Mouse (Mus musculus) cerebellum, adult 11-12 months (tissue): ENCODE data around the gene Dcaf17.

Experiments used
- DNase-seq: peaks from one replicate; pipeline ENCODE4 v3.0.0; 2022

Dcaf17 gene

DNA sequence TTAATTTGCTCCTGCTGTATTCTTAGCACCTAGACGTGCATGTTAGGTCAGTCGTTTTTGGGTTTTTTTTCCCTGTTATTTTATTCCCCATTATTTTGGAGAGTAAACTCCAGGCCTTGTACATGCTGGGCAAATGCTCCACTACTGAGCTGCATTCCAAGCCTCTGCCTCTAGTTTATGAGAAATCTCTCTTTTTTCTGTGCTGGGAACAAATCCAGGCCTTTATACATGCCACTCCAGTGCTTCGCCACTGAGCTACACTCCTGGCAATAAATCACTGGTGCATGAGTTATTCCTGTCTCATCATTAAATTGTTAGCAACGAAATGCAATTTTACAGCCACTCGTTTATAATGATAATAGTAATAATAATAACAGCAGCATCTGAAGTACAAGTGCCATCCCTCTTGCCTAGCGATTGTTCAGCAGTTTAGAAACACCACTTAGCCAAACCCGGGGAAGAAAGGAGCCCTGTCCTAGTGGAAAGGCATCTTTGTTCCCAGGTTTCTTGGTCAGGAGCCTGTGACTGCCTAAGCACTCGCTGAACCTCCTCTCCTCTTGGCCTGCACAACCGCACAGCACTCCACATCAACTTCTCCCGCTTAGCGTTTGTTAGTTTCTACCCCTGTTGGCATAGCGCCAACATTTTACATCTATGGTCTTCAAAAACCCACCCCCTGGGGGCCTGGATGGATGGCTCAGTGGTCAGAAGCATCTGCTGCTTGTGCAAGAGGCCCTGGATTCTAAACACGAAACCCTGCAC, 67.3 kb downstream of the Dcaf17 start:
- DNase-seq = no peak

- no peak for DNase-seq
These were observed 68.5 kb downstream of the Dcaf17 start for GRCm38 (mm10) chr2:71123591-71123990.

DNA sequence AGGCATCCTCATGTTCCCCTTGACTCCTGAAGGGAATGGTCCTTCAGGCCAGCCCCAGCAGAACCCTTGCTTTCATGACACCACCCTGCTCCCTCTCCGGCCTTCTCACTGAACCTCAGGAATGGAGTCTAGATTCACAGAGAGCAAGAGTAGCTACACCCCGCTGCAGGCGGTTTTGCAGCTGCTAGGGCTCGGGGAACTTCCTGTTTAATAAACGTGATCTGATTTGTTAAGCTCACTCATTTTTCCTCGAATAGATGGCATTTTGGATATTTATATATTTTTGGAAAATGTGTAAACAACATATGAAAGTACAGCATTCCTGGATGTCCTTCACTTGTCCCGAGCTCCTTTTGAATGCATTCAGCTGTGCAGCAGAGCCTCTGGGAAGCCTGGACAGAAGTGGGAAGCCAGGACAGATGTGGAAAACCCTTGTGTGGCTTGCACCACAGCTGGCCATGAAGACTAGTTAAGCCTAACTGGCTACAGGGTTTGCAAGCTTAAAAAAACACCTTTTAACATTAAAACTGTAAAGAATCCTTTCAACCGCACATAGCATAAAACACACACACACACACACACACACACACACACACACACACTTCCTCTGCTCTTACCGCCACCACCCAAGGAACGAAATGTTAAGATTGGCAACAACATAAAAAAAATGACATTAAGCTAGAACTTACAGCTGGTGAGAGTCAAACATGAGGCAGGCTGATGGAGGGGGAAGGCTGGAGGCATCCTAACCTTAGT, 72.8 kb downstream of the Dcaf17 start:
- DNase-seq = no peak

- no peak for DNase-seq
These were observed 75.2 kb downstream of the Dcaf17 start for GRCm38 (mm10) chr2:71130366-71130765.

GRCm38 (mm10) chr2:71131866-71132496, 76.9 kb downstream of the Dcaf17 start:
- DNase-seq = no peak

DNA sequence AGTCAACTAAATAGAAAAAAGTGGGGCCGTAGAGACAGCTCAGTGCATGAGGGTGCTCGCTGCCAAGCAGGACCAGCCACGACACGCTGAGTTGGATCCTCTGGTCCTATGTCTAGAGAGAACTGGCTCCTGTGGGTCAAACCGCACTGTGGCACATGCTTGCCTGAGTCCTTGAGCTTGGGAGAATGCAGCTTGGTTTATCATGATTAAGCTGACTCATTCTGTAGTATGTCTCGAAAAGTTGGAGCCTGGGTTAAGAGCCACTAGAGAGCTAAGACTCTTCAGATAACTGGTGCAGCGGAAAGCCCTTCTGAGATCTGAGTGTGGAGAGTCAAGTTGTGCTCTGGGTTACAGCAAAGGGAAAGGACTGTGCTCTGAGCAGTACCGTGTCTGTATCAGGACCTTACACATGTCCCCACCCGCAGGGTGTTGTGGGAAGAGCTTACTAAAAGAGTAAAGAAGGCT, 78.9 kb downstream of the Dcaf17 start:
- DNase-seq = no peak

GRCm38 (mm10) chr2:71134836-71135235, 79.7 kb downstream of the Dcaf17 start:
- no peak for DNase-seq

DNA sequence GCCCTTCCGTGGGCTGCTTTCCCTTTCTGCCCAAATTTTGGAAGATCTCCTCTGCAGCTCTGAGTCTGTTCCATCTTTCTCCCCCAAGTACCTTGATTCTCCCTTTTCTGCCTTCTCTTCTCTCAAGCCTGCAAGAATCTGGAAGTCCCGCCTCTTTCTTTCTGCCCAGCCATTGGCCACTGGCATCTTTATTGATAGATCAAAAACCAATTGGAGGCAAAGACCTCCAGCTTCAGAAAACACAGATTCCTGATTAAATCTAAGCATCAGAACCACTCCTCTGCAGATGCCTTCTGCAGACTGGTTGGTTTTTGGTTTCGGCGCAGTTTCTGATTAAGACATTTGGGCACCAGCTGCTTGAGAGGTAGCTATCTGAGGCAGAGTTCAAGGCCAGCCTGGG, 85.5 kb downstream of the Dcaf17 start:
- DNase-seq = no peak

DNA sequence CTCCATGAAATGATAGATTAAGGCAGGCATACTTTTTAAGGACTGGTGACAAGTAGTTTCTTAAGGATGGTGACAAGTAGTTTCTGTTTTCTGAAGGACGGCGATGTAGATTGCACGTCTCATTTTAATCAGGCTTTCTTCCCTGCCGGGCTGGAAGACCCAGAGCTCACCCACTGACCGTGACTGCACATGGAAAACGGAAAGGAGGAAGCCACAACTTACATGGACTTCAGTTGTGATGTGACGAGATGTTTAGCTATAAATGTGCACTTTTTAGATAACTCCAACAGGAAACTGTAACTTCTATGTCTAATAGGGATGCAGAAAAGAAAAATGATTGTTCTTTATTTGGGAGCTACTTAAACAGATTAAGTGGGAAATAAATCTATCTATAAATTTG, 87.3 kb downstream of the Dcaf17 start:
- no peak for DNase-seq

DNA sequence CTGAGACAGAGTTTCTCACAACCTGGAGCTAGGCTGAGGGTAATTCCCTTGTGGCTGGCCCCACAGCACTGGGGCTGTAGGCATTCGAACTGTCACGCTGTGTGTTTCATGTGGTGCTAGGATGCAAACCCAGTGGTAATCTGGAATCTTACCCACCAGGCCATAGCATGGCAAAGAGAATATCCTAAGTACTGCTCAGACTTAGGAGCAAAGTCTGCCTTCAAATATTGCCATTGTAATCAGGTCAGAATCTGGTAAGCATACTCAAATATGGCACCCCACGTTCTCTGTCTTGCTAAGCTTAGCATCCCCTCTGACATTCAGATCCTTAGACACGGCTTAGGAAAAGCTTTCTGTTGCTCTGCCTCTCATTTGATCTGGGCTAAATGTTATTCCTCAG, 90.7 kb downstream of the Dcaf17 start:
- no peak for DNase-seq

GRCm38 (mm10) chr2:71146266-71146665, 91.1 kb downstream of the Dcaf17 start:
- DNase-seq = no peak

DNA sequence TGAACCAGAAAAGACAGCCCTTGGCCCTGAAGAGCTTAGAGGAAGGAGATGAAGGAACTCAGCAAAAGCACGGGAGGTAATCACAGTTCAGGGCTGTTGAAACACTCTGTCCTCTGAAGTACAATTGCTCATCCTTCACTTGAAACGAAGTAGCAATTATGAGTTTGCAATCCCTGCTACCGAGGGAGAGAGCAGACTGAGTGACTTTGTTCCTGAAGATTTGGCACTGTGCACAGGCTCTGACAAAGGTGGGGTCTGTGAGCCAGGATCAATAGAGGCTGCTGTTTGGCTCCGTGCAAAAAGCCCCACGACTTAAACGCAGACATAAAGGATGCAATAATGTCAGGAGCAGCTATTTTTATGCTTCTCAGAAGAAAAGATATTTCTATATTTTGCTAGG, 92.7 kb downstream of the Dcaf17 start:
- DNase-seq = no peak
